Mouse (Mus musculus) bone marrow, adult 2 months (tissue): Measurements from ENCODE around the gene Stat5a.

Experiments used
- CTCF ChIP-seq: fragments of 200-500 bp; IDR thresholded peaks from 2 replicates; pipeline ENCODE4 v1.5.1; 2011; ENCODE audit warnings: low read length, control low read depth; ENCODE audit not compliant: control insufficient read depth, insufficient read depth
- POLR2A ChIP-seq: fragments of 200-500 bp; IDR thresholded peaks from 2 replicates; pipeline ENCODE4 v1.6.1; 2011; ENCODE audit warnings: low read depth, mild to moderate bottlenecking, control low read depth, low read length, borderline replicate concordance; ENCODE audit not compliant: control insufficient read depth

DNA sequence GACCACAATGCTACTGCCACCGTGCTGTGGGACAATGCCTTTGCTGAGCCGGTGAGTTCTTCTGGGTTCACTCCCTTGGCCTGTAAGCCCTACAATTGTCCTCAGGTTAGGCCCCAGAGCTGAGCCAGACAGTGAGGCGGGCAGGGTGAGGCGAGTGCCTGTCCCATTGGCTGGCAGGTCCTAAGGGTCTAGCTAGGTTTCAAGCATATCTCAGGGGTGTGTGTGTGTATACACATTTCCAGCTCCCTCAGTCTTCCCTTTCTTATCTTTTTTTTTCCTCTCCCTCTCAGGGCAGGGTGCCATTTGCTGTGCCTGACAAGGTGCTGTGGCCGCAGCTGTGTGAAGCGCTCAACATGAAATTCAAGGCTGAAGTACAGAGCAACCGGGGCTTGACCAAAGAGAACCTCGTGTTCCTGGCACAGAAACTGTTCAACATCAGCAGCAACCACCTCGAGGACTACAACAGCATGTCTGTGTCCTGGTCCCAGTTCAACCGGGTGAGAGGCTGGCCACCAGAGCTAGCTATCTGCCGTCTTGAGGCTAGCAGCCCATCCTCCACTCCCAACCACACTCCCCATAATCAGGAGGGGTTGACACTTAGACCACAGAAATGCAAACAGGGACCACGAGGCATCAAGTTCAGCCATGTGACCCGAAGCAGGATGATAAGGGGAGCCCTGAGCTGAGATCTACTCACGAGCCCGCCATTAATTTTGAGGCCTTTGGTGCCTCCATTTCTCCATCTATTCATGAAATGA lies 20.3 kb downstream of the Stat5a start:
- no peak for TF ChIP-seq POLR2A
- TF ChIP-seq CTCF: no peak
